Mouse (Mus musculus): ENCODE results near the gene Dnajc6. TPM values are rescaled to one million over a fixed set of nuclear protein-coding genes. Genes with fewer than 3 reads are reported as not detected.
A peak's percentile ranks its signal among the peaks of the same experiment; 100 is the strongest.

Gene Dnajc6
- polyA plus RNA-seq, 2 experiments = 0.82 to 0.98 TPM

DNA sequence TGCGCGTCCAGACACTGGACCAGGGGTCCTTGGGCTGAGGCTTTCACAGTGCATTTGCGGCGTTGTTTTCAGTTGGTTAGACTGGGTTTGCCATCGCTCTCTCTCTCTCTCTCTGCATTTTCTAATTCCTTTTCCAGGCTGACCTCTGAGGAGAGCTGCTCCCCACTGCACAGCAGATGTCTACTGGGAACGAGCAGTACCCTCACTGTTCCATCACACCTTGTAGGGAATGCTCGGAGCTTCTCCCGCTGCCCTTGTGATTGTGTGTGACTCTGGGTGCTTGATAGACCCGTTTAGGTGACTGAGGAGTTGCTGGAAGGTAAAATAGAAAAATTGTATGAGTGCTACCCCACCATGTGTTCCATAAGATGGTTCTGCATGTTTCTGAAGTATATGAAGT is 43.6 kb upstream of the Dnajc6 start:
- TF ChIP-seq POLR2A (IDR thresholded peaks at IDR 0.05; ENCODE audit: borderline replicate concordance, extremely low read depth, insufficient read depth, insufficient read length) = no peak
- no peak overlapping the region for H3K4me2 ChIP-seq (replicated peaks; ENCODE audit: low read depth, low read length, severe bottlenecking)
- H3K27me3 ChIP-seq (ENCODE audit: control insufficient read depth, insufficient read depth, low read length) = no peaks in the 10 kb centered on the region
- no peak overlapping the region for H3K9ac ChIP-seq (ENCODE audit: low read depth, low read length, severe bottlenecking)
- H3K4me1 ChIP-seq (ENCODE audit: control insufficient read depth, insufficient read depth, low read length) = no peaks in the 10 kb centered on the region
- no peak overlapping the region for H3K27ac ChIP-seq (replicated peaks; ENCODE audit: low read depth, low read length)
- peaks cover 4% of the 10 kb centered on the region; the same call in 1 of the 2 replicates for H3K36me3 ChIP-seq (ENCODE audit: control insufficient read depth, insufficient read depth, low read length)
- H3K4me3 ChIP-seq (replicated peaks; ENCODE audit: low read length) = no peak overlapping the region
- H3K9me3 ChIP-seq (ENCODE audit: control insufficient read depth, low read length) = no peaks in the 10 kb centered on the region
- ATAC-seq (ENCODE audit: low FRiP score, low read depth) (no peak), DNase-seq (ENCODE audit: low spot score) (no peak)
- WGBS = 91% methylated on average over 9 of the region's 9 CpGs

DNA sequence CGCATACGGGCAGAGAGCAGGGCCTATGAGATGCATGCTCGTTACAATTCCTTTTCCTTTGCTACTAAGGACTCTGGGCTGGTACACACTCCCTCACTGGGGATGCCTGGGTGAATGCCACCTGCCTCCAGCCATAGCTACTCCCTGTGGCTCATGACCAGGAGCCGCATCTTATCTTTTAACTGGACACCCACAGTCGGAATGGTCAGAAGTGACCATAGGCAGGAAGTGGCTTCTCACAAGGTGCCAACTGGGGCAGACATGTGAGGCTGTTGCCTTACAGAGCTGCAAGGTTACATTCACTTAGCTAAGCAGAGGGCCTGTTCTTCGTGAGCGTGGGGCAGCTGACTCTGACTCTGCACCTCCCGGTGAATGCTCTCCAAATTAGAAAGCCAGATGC is 39.3 kb upstream of the Dnajc6 start:
- Histone ChIP-seq H3K36me3 (ENCODE audit: control insufficient read depth, insufficient read depth, low read length) (peaks cover 15% of the 10 kb centered on the region), H3K4me2 (replicated peaks; ENCODE audit: low read depth, low read length, severe bottlenecking) (no peak overlapping the region), H3K4me3 (replicated peaks; ENCODE audit: low read length) (no peak overlapping the region), H3K9me3 (ENCODE audit: control insufficient read depth, low read length) (no peaks in the 10 kb centered on the region), H3K27ac (replicated peaks; ENCODE audit: low read depth, low read length) (no peak overlapping the region), H3K27me3 (ENCODE audit: control insufficient read depth, insufficient read depth, low read length) (no peaks in the 10 kb centered on the region), H3K4me1 (ENCODE audit: control insufficient read depth, insufficient read depth, low read length) (no peaks in the 10 kb centered on the region), H3K9ac (ENCODE audit: low read depth, low read length, severe bottlenecking) (no peak overlapping the region)
- WGBS = 84% methylated on average over 8 of the region's 8 CpGs
- DNase-seq (ENCODE audit: low spot score) (no peak), ATAC-seq (ENCODE audit: low FRiP score, low read depth) (no peak)
- no peak for TF ChIP-seq POLR2A (IDR thresholded peaks at IDR 0.05; ENCODE audit: borderline replicate concordance, extremely low read depth, insufficient read depth, insufficient read length)

DNA sequence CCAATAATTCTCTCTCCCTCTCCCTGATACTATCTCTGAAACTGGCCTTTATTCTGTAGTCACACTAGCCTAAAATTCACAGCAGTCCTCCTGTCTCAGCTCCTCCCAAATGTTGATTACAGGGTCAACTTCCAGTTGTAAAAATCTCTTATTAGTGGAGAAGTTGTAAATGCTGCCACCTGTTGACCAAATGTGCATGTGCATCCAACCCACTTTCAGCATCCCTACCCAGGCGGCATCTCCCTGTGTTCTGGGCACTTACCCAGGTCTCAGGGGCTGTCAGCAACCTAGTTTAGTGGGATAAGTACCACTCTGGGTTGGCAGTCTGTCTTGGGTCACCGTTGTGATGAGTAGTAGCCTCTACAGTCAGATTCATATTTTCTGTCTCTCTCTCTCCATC is 38.1 kb upstream of the Dnajc6 start:
- no peak for ATAC-seq (ENCODE audit: low FRiP score, low read depth)
- Histone ChIP-seq H3K4me3 (replicated peaks; ENCODE audit: low read length) (no peak overlapping the region), H3K36me3 (ENCODE audit: control insufficient read depth, insufficient read depth, low read length) (peaks cover 23% of the 10 kb centered on the region), H3K9ac (ENCODE audit: low read depth, low read length, severe bottlenecking) (no peak overlapping the region), H3K27ac (replicated peaks; ENCODE audit: low read depth, low read length) (peak overlapping the region; percentile 43; the same call in 1 of the 2 replicates), H3K9me3 (ENCODE audit: control insufficient read depth, low read length) (no peaks in the 10 kb centered on the region), H3K27me3 (ENCODE audit: control insufficient read depth, insufficient read depth, low read length) (no peaks in the 10 kb centered on the region), H3K4me1 (ENCODE audit: control insufficient read depth, insufficient read depth, low read length) (no peaks in the 10 kb centered on the region), H3K4me2 (replicated peaks; ENCODE audit: low read depth, low read length, severe bottlenecking) (no peak overlapping the region)
- 53% methylated on average over 2 of the region's 2 CpGs for WGBS
- no peak for TF ChIP-seq POLR2A (IDR thresholded peaks at IDR 0.05; ENCODE audit: borderline replicate concordance, extremely low read depth, insufficient read depth, insufficient read length)
- DNase-seq (ENCODE audit: low spot score) = peak; percentile 38

DNA sequence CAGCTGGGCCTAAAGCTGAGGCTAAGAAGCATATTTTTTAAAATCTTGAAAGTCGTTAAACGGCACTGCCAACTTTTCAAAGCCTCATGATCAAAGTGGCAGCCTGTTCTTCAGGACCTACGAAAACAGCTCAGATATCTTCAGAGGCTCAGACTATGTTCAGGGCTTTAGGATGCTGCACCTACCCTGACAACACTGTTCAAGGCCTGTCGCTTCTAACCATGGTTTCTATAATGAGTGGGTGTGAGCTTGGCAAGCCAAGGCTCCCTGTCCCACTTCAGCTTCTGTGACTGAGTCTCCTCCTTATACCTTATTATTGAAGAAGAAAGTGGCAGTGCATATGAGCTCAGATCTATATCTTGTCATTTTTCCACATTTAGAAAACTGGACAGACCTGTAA is 37.1 kb upstream of the Dnajc6 start:
- no peak overlapping the region for H3K27ac ChIP-seq (replicated peaks; ENCODE audit: low read depth, low read length)
- ATAC-seq (ENCODE audit: low FRiP score, low read depth) (no peak), DNase-seq (ENCODE audit: low spot score) (no peak)
- H3K27me3 ChIP-seq (ENCODE audit: control insufficient read depth, insufficient read depth, low read length) = no peaks in the 10 kb centered on the region
- WGBS = 85% methylated on average over 4 of the region's 4 CpGs
- no peak overlapping the region for H3K9ac ChIP-seq (ENCODE audit: low read depth, low read length, severe bottlenecking)
- no peaks in the 10 kb centered on the region for H3K4me1 ChIP-seq (ENCODE audit: control insufficient read depth, insufficient read depth, low read length)
- no peak overlapping the region for H3K4me3 ChIP-seq (replicated peaks; ENCODE audit: low read length)
- TF ChIP-seq POLR2A (IDR thresholded peaks at IDR 0.05; ENCODE audit: borderline replicate concordance, extremely low read depth, insufficient read depth, insufficient read length) = no peak
- H3K9me3 ChIP-seq (ENCODE audit: control insufficient read depth, low read length) = no peaks in the 10 kb centered on the region
- H3K4me2 ChIP-seq (replicated peaks; ENCODE audit: low read depth, low read length, severe bottlenecking) = no peak overlapping the region
- H3K36me3 ChIP-seq (ENCODE audit: control insufficient read depth, insufficient read depth, low read length) = peaks cover 24% of the 10 kb centered on the region

DNA sequence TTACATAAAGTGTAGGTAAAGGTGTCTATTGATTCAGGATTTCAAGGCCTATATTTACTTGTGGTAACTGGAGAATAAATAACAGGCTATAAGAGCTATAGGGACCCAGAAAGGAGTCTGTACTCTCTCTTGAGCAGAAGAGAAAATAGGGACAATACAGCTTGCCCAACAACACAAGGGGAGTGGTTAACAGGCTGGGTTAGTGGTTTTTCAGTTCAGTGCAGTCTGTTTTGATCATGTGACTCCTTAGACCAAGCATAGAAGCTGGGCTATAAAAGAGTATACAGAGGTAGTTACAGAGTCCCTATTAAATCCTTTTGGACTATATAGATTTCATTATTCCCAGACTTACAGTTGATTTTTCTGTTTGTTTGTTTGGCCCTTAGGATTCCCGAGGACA is 36.3 kb upstream of the Dnajc6 start:
- 65% methylated on average over 1 of the region's 1 CpGs for WGBS
- DNase-seq (ENCODE audit: low spot score) (no peak), ATAC-seq (ENCODE audit: low FRiP score, low read depth) (no peak)
- Histone ChIP-seq H3K36me3 (ENCODE audit: control insufficient read depth, insufficient read depth, low read length) (peaks cover 28% of the 10 kb centered on the region), H3K9ac (ENCODE audit: low read depth, low read length, severe bottlenecking) (no peak overlapping the region), H3K4me2 (replicated peaks; ENCODE audit: low read depth, low read length, severe bottlenecking) (no peak overlapping the region), H3K4me1 (ENCODE audit: control insufficient read depth, insufficient read depth, low read length) (no peaks in the 10 kb centered on the region), H3K9me3 (ENCODE audit: control insufficient read depth, low read length) (no peaks in the 10 kb centered on the region), H3K4me3 (replicated peaks; ENCODE audit: low read length) (no peak overlapping the region), H3K27me3 (ENCODE audit: control insufficient read depth, insufficient read depth, low read length) (no peaks in the 10 kb centered on the region), H3K27ac (replicated peaks; ENCODE audit: low read depth, low read length) (no peak overlapping the region)
- no peak for TF ChIP-seq POLR2A (IDR thresholded peaks at IDR 0.05; ENCODE audit: borderline replicate concordance, extremely low read depth, insufficient read depth, insufficient read length)

DNA sequence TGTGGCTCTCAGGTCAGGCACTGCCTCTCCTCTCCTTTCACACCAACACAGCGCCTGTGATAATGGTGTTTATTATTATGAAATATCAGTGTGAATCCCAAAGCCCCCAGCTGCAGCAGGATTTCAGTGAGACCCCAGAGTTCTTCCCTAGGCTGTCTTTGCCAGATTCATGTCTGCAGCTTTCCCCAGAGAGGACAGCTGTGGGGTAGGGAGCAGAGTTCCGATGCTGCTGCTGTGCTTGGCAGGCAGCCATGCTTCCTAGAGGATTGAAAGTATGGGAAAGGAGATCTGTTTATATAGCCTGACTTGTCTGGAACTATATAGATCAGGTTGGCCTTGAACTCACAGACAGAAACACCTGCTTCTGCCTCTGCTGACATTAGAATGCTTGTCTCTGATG is 34.4 kb upstream of the Dnajc6 start:
- Histone ChIP-seq H3K9me3 (ENCODE audit: control insufficient read depth, low read length) (no peaks in the 10 kb centered on the region), H3K4me3 (replicated peaks; ENCODE audit: low read length) (no peak overlapping the region), H3K4me2 (replicated peaks; ENCODE audit: low read depth, low read length, severe bottlenecking) (no peak overlapping the region), H3K9ac (ENCODE audit: low read depth, low read length, severe bottlenecking) (no peak overlapping the region), H3K27ac (replicated peaks; ENCODE audit: low read depth, low read length) (no peak overlapping the region), H3K36me3 (ENCODE audit: control insufficient read depth, insufficient read depth, low read length) (peaks cover 29% of the 10 kb centered on the region), H3K27me3 (ENCODE audit: control insufficient read depth, insufficient read depth, low read length) (no peaks in the 10 kb centered on the region), H3K4me1 (ENCODE audit: control insufficient read depth, insufficient read depth, low read length) (no peaks in the 10 kb centered on the region)
- ATAC-seq (ENCODE audit: low FRiP score, low read depth) (peak; percentile 53; the same call in 1 of the 2 replicates), DNase-seq (ENCODE audit: low spot score) (peak; percentile 71)
- TF ChIP-seq POLR2A (IDR thresholded peaks at IDR 0.05; ENCODE audit: borderline replicate concordance, extremely low read depth, insufficient read depth, insufficient read length) = no peak
- 61% methylated on average over 2 of the region's 2 CpGs for WGBS
